Mouse (Mus musculus) thymus, adult 2 months (tissue): ENCODE data around the gene Evx2.

ENCODE experiments used
- CTCF ChIP-seq: fragments of 200-500 bp; IDR thresholded peaks from 2 replicates; pipeline ENCODE4 v1.5.1; 2012; ENCODE audit warnings: mild to moderate bottlenecking, control low read depth, low read length, moderate library complexity, borderline replicate concordance; ENCODE audit not compliant: control insufficient read depth, poor library complexity, insufficient read depth; ENCODE audit errors: extremely low read depth
- POLR2A ChIP-seq: fragments of 200-500 bp; IDR thresholded peaks from 2 replicates; pipeline ENCODE4 v1.6.1; 2012; ENCODE audit warnings: mild to moderate bottlenecking, low read length, control low read depth, moderate library complexity; ENCODE audit not compliant: control insufficient read depth, poor library complexity, insufficient read depth; ENCODE audit errors: extremely low read depth

DNA sequence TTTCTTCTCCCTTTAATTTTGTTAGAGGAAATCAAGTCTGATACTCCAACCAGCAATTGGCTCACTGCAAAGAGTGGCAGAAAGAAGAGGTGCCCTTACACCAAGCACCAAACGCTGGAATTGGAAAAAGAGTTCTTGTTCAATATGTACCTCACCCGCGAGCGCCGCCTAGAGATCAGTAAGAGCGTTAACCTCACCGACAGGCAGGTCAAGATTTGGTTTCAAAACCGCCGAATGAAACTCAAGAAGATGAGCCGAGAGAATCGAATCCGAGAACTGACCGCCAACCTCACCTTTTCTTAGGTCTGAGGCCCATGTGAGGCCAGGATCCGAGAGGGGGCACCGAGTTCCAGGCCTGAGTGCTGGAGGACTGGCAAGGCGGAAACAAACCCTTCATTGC, 34.7 kb upstream of the Evx2 start:
- TF ChIP-seq CTCF = no peak
- no peak for TF ChIP-seq POLR2A
